8 mouse cellular contexts compared by ENCODE assay signal in the genomic region with DNA sequence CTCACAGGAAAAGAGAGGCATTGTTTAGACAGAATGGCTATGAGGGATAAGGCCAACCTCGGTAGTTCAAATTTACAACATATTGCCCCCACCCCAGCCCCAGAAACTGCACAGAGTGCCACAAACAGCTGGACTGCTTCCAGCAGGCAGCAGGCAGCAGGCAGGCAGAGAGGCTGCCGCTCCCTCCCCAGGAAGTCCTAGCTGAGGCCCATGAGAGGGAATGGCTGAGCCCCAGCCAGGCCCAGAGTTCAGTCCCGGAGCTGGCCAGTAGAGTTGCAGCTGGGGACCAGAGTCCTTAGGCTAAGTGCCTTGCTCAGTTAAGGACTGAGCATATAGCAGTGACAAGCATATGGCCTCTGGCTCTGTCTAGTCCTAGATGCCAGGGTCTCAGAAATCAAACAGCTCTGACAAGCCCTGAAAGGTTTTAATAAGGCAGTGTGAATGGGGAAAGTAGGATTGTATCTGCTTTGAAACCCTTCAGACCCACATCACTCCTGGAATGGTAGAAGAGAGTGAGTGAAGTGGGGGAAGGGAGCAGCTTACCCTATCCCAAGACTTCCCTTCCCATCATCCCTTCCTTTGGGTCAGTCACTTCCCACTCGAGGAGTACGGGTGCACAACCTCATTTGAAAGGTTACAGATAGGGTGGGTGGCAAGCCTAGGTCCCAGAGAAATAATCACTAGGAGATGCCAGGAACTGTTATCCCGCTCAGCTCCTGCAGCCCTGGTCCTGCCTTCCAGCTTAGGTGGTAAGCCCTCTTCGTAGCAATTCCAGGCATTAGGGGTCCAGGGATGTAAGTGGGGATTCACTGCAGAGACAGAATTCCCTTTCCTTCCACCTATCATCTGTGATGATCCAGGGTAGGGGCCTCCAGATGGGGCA. TPM values are rescaled to one million over a fixed set of nuclear protein-coding genes. Genes with fewer than 3 reads are reported as not detected.
DNase-seq lines count a peak whose midpoint lies in the region; ATAC-seq and TF ChIP-seq lines count a peak whose summit lies in the region.

No protein-coding gene starts in this region.

- H3K27me3 ChIP-seq in spleen, adult 2 months (ENCODE audit: control insufficient read depth, insufficient read depth, low read length), result peaks cover 12% of the 10 kb centered on the region
- H3K27me3 ChIP-seq in embryonic facial prominence, embryonic 13.5 days, result peaks cover 11% of the 10 kb centered on the region
- peaks cover 49% of the 10 kb centered on the region for H3K27me3 ChIP-seq in liver, embryonic 12.5 days (replicated peaks)
- H3K27me3 ChIP-seq in neural tube, embryonic 14.5 days (ENCODE audit: control insufficient read depth, insufficient read depth, low read length), result peaks cover 13% of the 10 kb centered on the region

- H3K4me3 ChIP-seq in spleen, adult 2 months (ENCODE audit: extremely low read depth, insufficient read depth, insufficient read length), result no peak overlapping the region
- no peak overlapping the region; the same call in 1 of the 2 replicates for H3K4me3 ChIP-seq in embryonic facial prominence, embryonic 13.5 days
- H3K4me3 ChIP-seq in liver, embryonic 12.5 days, result peak overlapping the region; percentile 83
- no peak overlapping the region for H3K4me3 ChIP-seq in neural tube, embryonic 14.5 days (ENCODE audit: low read depth, low read length)

- 55% methylated on average over 7 of the region's 7 CpGs for WGBS in spleen, adult 2 months
- 49% methylated on average over 7 of the region's 7 CpGs for WGBS in embryonic facial prominence, embryonic 13.5 days
- 45% methylated on average over 7 of the region's 7 CpGs for WGBS in liver, embryonic 12.5 days (ENCODE audit: insufficient replicate concordance)
- WGBS in neural tube, embryonic 14.5 days, result 58% methylated on average over 7 of the region's 7 CpGs

- peak overlapping the region; percentile 46; the same call in 1 of the 2 replicates for H3K9ac ChIP-seq in embryonic facial prominence, embryonic 13.5 days
- no peak overlapping the region for H3K9ac ChIP-seq in liver, embryonic 12.5 days
- H3K9ac ChIP-seq in neural tube, embryonic 14.5 days (replicated peaks; ENCODE audit: low read depth, low read length), result no peak overlapping the region

- no peak for DNase-seq in spleen, adult 2 months (ENCODE audit: low read depth in 1 of 2, low spot score in 2 of 2)
- no peak for DNase-seq in spleen, adult 18-20 months
- DNase-seq in heart, postnatal 10 days, result peak; percentile 54 to 59
- no peak for DNase-seq in natural killer cell, adult 2 months (ENCODE audit: low spot score in 2 of 2)

- peak overlapping the region; percentile 81 for H3K4me2 ChIP-seq in embryonic facial prominence, embryonic 13.5 days
- peak overlapping the region; percentile 91 for H3K4me2 ChIP-seq in liver, embryonic 12.5 days
- H3K4me2 ChIP-seq in neural tube, embryonic 14.5 days (ENCODE audit: low read depth, low read length), result no peak overlapping the region

- no peak for ATAC-seq in embryonic facial prominence, embryonic 13.5 days (ENCODE audit: insufficient number of reproducible peaks, insufficient read depth, low FRiP score, low TSS enrichment, low read depth)
- no peak for ATAC-seq in liver, embryonic 12.5 days
- ATAC-seq in neural tube, embryonic 14.5 days (ENCODE audit: low read depth), result no peak
- no peak for ATAC-seq in CD4-positive, CD25-positive, alpha-beta regulatory T cell, adult 4 months

- peaks cover under 1% of the 10 kb centered on the region; the same call in 1 of the 2 replicates for H3K36me3 ChIP-seq in spleen, adult 2 months (ENCODE audit: control insufficient read depth, insufficient read depth, low read length)
- H3K36me3 ChIP-seq in embryonic facial prominence, embryonic 13.5 days, result peaks cover 27% of the 10 kb centered on the region
- H3K36me3 ChIP-seq in liver, embryonic 12.5 days, result peaks cover 28% of the 10 kb centered on the region
- no peaks in the 10 kb centered on the region; the same call in 1 of the 2 replicates for H3K36me3 ChIP-seq in neural tube, embryonic 14.5 days (ENCODE audit: control insufficient read depth, insufficient read depth, low read length)

- TF ChIP-seq CTCF in spleen, adult 2 months (IDR thresholded peaks at IDR 0.05; ENCODE audit: extremely low read depth, insufficient read depth, insufficient read length, insufficient replicate concordance), result no peak

- no peak for TF ChIP-seq POLR2A in spleen, adult 2 months (IDR thresholded peaks at IDR 0.05; ENCODE audit: low read depth, low read length)

- no peaks in the 10 kb centered on the region for H3K9me3 ChIP-seq in embryonic facial prominence, embryonic 13.5 days
- H3K9me3 ChIP-seq in liver, embryonic 12.5 days (replicated peaks), result no peaks in the 10 kb centered on the region
- no peaks in the 10 kb centered on the region for H3K9me3 ChIP-seq in neural tube, embryonic 14.5 days (ENCODE audit: control insufficient read depth, low read length)

- H3K27ac ChIP-seq in spleen, adult 2 months (ENCODE audit: insufficient read depth, low read length), result peak overlapping the region; percentile 32; the same call in 1 of the 2 replicates
- peak overlapping the region; percentile 92 for H3K27ac ChIP-seq in embryonic facial prominence, embryonic 13.5 days
- peak overlapping the region; percentile 85 for H3K27ac ChIP-seq in liver, embryonic 12.5 days
- H3K27ac ChIP-seq in neural tube, embryonic 14.5 days (ENCODE audit: low read depth, low read length), result peak overlapping the region; percentile 70

- intact Hi-C loops in heart, postnatal 10 days (cut with DNase I), result no loop called here

- H3K4me1 ChIP-seq in spleen, adult 2 months (ENCODE audit: control insufficient read depth, insufficient read depth, insufficient read length), result peaks cover 22% of the 10 kb centered on the region
- H3K4me1 ChIP-seq in embryonic facial prominence, embryonic 13.5 days, result peaks cover 57% of the 10 kb centered on the region
- H3K4me1 ChIP-seq in liver, embryonic 12.5 days, result peaks cover 66% of the 10 kb centered on the region
- peaks cover 18% of the 10 kb centered on the region for H3K4me1 ChIP-seq in neural tube, embryonic 14.5 days (ENCODE audit: control insufficient read depth, insufficient read depth, low read length)

RNA-seq across cellular contexts. Expression of a gene that starts 0.8 kb away (rescaled TPM):
- polyA plus RNA-seq in spleen, adult 2 months (2012; rRNA removed), result 10.4 and 11.1 TPM in 2 replicates
- polyA plus RNA-seq in embryonic facial prominence, embryonic 13.5 days (2015; fragmentation: Nextera tagmentation; extraction: Ambion mirVana), result 42.2 and 44.1 TPM in 2 replicates
- total RNA-seq in heart, postnatal 10 days (2021), result 10 to 100 TPM in 1 of 2 experiments, 1 to 10 TPM in 1; 9.8 to 10.3 TPM
- 25.7 and 27.2 TPM in 2 replicates for polyA plus RNA-seq in liver, embryonic 12.5 days (2016; fragmentation: Nextera tagmentation; extraction: Ambion mirVana)
- 36.7 and 43.0 TPM in 2 replicates for polyA plus RNA-seq in neural tube, embryonic 14.5 days (2014; fragmentation: Nextera tagmentation; extraction: Ambion mirVana)
- polyA plus RNA-seq in CD4-positive, CD25-positive, alpha-beta regulatory T cell, adult 4 months (2017; shearing (Covaris generic)), result 10 to 100 TPM; 27.0 to 39.9 TPM

RNA-seq across cellular contexts. Expression of a gene that starts 3.4 kb away (rescaled TPM):
- 52.3 and 55.3 TPM in 2 replicates for polyA plus RNA-seq in spleen, adult 2 months (2012; rRNA removed)
- 55.5 and 55.9 TPM in 2 replicates for polyA plus RNA-seq in embryonic facial prominence, embryonic 13.5 days (2015; fragmentation: Nextera tagmentation; extraction: Ambion mirVana)
- 10 to 100 TPM; 30.5 to 31.1 TPM for total RNA-seq in heart, postnatal 10 days (2021)
- polyA plus RNA-seq in liver, embryonic 12.5 days (2016; fragmentation: Nextera tagmentation; extraction: Ambion mirVana), result 12.0 and 14.1 TPM in 2 replicates
- polyA plus RNA-seq in neural tube, embryonic 14.5 days (2014; fragmentation: Nextera tagmentation; extraction: Ambion mirVana), result 12.5 and 21.5 TPM in 2 replicates
- 1 to 10 TPM in 1 of 2 experiments, not detected in 1; 1.1 TPM for polyA plus RNA-seq in CD4-positive, CD25-positive, alpha-beta regulatory T cell, adult 4 months (2017; shearing (Covaris generic))

RNA-seq across cellular contexts. Expression of a gene that starts 20.2 kb away (rescaled TPM):
- 29.7 and 32.5 TPM in 2 replicates for polyA plus RNA-seq in spleen, adult 2 months (2012; rRNA removed)
- polyA plus RNA-seq in embryonic facial prominence, embryonic 13.5 days (2015; fragmentation: Nextera tagmentation; extraction: Ambion mirVana), result 64.4 and 69.3 TPM in 2 replicates
- total RNA-seq in heart, postnatal 10 days (2021), result 10 to 100 TPM; 10.6 to 12.4 TPM
- polyA plus RNA-seq in liver, embryonic 12.5 days (2016; fragmentation: Nextera tagmentation; extraction: Ambion mirVana), result 103 TPM in 2 replicates
- 42.6 and 47.1 TPM in 2 replicates for polyA plus RNA-seq in neural tube, embryonic 14.5 days (2014; fragmentation: Nextera tagmentation; extraction: Ambion mirVana)
- polyA plus RNA-seq in CD4-positive, CD25-positive, alpha-beta regulatory T cell, adult 4 months (2017; shearing (Covaris generic)), result 10 to 100 TPM; 55.7 to 58.6 TPM

RNA-seq across cellular contexts. Expression of a gene that starts 25.4 kb away (rescaled TPM):
- 27.6 and 36.0 TPM in 2 replicates for polyA plus RNA-seq in spleen, adult 2 months (2012; rRNA removed)
- polyA plus RNA-seq in embryonic facial prominence, embryonic 13.5 days (2015; fragmentation: Nextera tagmentation; extraction: Ambion mirVana), result 0.31 and 0.43 TPM in 2 replicates
- total RNA-seq in heart, postnatal 10 days (2021), result under 1 TPM in 1 of 2 experiments, not detected in 1; 0.10 TPM
- 0.22 and 0.30 TPM in 2 replicates for polyA plus RNA-seq in liver, embryonic 12.5 days (2016; fragmentation: Nextera tagmentation; extraction: Ambion mirVana)
- 0.05 TPM in 1 of 2 replicates, not detected in the other for polyA plus RNA-seq in neural tube, embryonic 14.5 days (2014; fragmentation: Nextera tagmentation; extraction: Ambion mirVana)
- polyA plus RNA-seq in CD4-positive, CD25-positive, alpha-beta regulatory T cell, adult 4 months (2017; shearing (Covaris generic)), result 10 to 100 TPM in 1 of 2 experiments, 1 to 10 TPM in 1; 5.8 to 10.0 TPM

RNA-seq across cellular contexts. Expression of a gene that starts 42.0 kb away (rescaled TPM):
- 76.9 and 87.3 TPM in 2 replicates for polyA plus RNA-seq in spleen, adult 2 months (2012; rRNA removed)
- 42.6 and 46.9 TPM in 2 replicates for polyA plus RNA-seq in embryonic facial prominence, embryonic 13.5 days (2015; fragmentation: Nextera tagmentation; extraction: Ambion mirVana)
- 10 to 100 TPM; 26.6 to 27.6 TPM for total RNA-seq in heart, postnatal 10 days (2021)
- 34.6 and 39.1 TPM in 2 replicates for polyA plus RNA-seq in liver, embryonic 12.5 days (2016; fragmentation: Nextera tagmentation; extraction: Ambion mirVana)
- polyA plus RNA-seq in neural tube, embryonic 14.5 days (2014; fragmentation: Nextera tagmentation; extraction: Ambion mirVana), result 32.7 and 38.3 TPM in 2 replicates
- polyA plus RNA-seq in CD4-positive, CD25-positive, alpha-beta regulatory T cell, adult 4 months (2017; shearing (Covaris generic)), result 10 to 100 TPM; 39.1 to 68.6 TPM

Comparison
In these comparisons a context has a peak if more than half of its experiments do, and no peak if none do; other contexts are left out.
1. DNase-seq: peak in heart, postnatal 10 days (2 of 2); none in spleen, adult 2 months (0 of 2), spleen, adult 18-20 months (0 of 2) and natural killer cell, adult 2 months (0 of 2).
2. H3K27ac ChIP-seq: peak in every context shown above with its lines; median percentile 92 in embryonic facial prominence, embryonic 13.5 days; 85 in liver, embryonic 12.5 days; 70 in neural tube, embryonic 14.5 days; 32 in spleen, adult 2 months.